Mouse (Mus musculus): Measurements from ENCODE around the gene Gusb.
"Not testable (repeated sequence)": the region's sequence is repeated elsewhere in the genome, so short reads cannot be mapped to it uniquely, and the experiment has no call there.

Gene Gusb

DNA sequence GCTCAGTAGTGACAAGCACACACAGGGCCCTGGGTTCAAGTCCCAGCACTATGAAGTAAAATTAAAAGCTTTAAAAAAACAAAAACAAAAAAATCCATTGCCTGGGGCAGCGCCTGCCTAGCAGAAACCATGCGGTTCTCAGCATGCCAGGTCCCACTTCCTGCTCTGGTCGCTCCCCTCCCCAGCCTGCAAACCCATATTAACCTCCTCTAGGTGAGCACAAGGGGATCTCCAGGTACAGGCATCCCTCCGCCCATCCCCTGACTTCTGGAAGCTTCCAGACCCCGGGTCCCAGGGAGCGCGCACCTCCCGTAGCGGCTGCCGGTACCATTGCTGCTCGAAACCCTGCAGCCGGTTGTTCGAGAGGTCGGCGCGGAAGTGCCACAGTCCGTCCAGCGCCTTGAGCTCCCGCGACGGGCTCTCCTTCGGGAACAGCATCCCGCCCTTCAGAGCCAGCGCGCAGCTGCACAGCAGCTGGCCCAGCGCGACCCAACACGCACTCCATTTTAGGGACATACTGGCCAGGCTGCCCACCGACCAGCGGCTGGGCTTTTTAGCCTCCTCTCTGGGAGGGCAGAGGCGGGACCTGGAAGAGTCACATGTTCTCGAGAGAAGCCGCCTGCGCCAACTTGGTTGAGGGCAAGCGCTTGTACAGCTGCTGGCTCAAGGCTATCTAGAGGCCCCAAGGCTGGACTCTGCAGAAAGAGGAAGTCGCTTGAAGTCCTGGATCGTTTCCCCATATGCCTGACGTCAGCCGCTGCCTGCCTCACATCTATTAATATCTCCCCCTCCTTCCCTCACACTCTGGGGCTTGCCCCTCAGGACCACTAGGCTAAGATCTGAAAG lies at the start of gene Gusb:
Gene Gusb (minus strand): TSS at position 749 of the 846 bp plus-strand sequence.
- in situ Hi-C loops (cut with MboI, MseI) = no loop called here

DNA sequence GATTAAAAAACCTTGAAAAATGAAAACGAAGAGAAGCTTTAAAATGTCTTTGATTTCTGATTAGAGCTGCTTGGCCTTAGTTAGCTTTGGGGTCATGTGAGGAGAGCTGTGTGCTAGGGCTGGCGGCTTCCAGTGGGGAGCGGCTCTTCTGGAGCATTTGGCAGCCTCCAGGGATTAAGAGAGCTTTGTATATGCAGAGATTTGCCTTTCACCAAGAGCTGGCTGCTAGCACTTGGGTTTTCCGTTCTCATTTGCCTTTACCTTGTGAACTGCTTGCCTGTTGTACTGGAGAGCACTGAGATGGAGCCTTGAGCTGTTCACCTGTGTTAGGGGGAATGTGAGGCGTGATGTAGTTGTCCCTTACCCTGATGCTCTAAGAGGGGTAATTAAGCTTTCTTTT lies 49.7 kb upstream of the Gusb start:
- in situ Hi-C loops (cut with MboI, MseI) = no loop called here

DNA sequence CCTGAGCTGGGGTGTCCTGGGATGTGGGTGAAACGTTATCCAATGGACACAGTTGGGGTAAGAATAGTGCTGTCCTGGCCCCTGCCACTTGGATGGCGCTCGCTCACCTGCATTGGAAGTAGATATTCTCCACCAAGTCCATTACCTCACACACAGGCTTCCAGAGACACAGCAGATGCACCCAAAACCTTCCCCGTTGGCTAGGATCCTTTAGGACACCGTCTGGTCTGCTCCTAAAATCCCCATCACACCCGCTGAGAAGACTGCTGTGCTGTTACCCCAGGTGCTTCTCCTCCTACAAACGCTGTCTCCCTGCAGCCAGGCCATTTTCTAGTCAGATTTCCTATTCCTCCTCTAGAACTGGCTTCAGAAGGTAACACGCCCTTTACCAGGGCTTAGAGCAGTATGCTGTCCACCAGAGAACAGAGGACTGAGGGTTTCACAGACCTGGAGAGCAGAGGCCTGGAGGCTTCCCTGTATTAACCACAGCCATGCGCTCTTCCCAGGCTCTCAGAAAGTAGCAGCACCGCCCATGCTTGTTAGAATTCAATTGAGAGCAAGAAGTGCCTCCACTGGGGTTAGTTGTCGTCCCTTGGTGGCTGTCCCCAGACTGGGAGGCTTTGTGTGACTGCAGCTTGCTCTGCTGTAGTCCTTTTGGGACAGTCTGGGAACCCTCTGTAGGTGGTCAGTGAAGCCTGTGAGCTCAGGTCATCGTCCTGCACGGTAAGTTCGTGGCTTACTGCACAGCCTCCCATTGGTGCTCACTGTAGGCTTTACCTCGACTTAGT lies 48.4 kb upstream of the Gusb start:
- in situ Hi-C loops (cut with MboI, MseI) = no loop called here

DNA sequence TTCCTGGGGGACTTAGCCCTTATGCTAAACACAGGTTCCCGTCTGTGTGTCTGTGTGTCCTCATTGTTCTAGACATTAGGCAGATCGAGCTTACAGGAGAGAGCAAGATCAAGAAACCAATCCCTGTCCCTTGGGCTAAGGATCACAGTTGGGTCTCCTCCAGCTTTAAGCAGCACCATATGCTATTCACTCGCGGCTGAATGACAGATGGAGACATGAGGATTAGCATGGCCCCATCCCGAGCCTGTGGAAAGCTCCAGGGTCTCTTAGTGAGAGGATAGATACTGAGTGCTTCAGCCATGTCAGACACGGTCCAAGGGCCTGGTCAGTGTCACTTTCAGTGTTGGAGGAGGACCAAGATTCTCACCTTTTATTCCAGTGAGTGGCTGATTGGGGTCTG lies 47.6 kb upstream of the Gusb start:
- in situ Hi-C loops (cut with MboI, MseI) = no loop called here

DNA sequence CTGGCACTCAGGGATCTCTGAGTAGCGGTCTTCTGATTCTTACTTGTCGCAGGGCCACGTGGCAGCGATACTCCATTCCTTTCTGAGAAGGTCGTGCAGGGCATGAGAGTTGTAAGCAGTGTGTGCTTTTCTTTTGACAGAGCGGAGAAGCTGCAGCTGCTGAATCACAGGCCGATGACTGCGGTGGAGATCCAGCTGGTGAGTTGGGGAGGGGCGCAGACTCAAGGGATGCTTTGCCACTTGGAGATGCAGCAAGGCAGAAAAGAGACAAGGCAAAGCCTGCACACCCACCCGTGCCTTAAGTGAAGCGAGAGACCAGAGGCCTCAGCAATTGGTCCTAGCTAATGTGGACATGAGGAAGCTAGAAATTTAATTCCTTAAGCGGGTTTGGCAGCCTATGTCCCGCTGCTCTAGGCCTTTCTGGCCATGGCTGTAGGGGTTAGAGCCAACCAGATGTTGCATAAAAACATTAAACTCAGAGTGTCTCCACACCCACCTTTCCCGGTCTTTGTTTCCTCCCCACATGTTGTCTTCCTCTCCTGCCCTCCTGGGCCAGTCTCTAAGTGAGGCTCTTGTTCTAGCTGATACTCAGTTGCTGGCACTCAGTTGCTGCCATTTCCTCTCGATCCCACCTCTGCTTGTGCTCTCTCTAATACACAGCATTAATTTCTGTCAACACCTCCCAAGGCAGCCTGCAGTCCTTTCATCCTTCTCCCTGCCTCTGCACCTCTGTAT lies 46.1 kb upstream of the Gusb start:
- in situ Hi-C loops (cut with MboI, MseI) = no loop called here

DNA sequence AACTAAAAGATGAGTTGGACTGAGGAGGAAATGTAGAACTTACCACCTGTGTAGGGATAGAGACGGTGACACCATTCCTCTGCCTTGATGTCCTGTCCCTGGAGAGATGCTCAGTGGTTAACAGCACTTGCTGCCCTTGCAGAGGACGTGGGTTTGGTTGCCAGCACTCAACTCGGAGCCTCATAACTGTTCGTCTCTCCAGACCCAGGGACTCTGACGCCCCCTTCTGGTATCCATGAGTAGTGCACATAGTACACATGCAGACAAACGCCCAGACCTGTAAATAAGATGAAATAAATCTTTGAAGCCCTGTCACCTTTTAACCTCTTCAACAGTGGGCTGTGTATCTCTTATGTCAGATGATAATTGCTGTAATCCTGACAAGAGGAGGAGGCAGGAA lies 44.2 kb upstream of the Gusb start:
- in situ Hi-C loops (cut with MboI, MseI) = no loop called here

DNA sequence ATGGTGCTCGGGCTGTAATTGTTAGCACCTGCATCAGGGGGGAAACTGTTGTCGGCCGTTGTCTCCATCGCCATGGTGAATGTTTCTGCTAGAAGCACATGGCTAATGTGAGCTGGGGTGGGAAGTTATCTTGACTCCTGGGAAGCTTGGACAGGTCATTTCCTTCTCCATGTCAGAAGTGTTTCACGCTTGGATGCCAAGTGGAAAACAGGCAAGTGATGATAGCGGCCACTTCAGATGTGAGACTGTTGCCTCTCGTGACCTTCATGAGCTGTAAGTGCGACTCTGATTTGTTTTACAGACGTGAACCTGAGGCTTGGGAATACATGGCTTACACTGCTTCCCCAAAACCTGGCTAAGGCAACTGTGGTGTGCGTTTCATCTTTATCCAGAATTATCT lies 43.7 kb upstream of the Gusb start:
- in situ Hi-C loops (cut with MboI, MseI) = no loop called here

DNA sequence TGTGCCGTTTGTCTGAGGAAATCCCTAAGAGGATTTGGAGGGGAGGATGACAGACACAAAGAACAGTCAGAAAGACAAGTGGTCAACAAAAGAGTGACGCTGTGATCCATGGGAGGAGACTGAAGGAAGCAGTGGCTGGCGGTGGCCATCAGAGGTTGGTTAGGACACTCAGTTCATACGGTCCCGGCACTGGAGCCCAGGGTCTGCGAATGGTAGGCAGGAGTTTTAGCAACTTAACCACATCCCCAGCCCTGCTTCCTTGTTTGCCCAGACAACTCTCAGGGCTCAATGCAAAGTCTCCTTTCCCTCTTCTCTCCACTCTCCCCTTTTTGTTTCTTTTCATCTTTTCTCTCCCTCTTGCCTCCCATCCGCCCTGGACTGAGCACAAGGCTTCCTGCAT lies 43.3 kb upstream of the Gusb start:
- in situ Hi-C loops (cut with MboI, MseI) = no loop called here

DNA sequence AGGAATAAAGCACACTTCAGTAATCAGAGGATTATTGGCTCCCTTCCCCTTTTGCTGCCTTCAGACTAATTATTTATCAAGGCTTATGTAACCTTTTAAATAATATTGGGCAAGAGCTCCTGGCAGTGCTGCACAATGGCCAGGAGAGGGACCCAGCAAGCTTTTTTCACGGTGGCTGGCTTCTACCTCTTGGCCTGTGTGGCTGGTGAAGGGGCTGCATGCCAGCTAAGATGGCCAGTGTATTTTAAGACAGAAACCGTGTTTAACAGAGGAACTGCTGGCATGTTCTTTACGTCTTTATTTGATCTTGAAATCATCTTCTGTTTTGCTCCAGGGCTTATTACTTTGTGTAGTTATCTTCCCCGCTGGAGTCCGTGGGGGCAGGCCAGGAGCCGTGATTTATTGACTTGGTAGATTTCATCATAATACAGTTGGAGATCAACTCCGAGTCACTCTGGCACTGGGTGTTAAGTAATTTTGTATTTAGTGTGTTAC lies 41.4 kb upstream of the Gusb start:
- in situ Hi-C loops (cut with MboI, MseI) = no loop called here

DNA sequence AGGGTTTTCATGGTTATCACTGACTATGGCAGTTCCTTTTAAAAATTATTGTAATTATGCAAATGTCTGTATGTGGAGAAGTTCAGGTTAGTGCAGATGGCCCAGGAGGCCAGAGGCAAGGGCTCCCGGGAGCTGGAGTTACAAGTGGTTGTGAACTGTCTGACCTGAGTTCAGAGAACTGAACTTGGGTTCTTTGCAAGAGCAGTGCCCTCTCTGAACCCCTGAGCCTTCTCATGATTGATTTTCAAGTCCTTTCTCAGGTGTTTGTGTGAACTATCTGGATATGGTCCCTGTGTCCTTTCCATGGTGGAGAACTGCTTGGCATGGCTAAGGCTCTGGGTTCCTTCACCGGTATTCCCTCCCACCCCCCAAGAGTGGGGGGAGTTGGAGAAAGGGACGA lies 40.9 kb upstream of the Gusb start:
- in situ Hi-C loops (cut with MboI, MseI) = no loop called here

DNA sequence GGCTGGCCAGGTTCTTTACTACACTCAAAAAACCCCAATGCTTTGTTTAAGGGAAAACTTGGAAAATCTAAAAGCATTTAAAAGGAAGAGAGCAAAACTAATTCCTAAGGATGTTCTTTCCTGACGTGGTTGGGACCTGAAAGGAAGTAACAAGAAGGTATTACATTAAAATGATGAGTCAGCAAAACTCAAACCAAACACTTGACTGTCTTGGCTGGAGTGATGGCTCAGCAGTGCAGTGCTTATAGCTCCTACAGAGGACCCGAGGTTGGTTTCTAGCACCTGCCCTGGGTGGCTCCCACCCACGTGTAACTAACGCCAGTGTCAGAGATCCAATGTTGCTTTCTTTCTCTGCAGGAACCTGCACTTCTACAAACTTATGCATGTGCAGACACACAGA lies 38.4 kb upstream of the Gusb start:
- in situ Hi-C loops (cut with MboI, MseI) = no loop called here

DNA sequence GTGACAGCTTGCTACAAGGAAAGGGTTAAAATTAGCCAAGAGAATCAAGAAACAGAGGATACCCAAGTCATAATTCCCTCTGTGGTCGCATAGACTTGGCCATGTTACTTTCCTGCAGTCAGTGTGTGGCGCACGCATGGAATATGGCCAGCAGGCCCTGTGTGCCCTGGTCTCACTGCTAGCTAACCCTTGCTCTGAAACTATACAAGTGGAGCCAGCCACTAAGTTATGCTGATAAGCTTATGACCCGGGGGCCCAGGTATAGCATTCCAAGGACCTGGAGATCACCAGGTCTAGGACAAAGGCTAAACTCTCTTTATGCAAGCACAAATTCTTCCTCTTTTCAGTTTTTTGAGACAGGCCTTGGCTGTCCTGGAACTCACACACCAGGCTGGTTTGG lies 37.9 kb upstream of the Gusb start:
- in situ Hi-C loops (cut with MboI, MseI) = no loop called here

DNA sequence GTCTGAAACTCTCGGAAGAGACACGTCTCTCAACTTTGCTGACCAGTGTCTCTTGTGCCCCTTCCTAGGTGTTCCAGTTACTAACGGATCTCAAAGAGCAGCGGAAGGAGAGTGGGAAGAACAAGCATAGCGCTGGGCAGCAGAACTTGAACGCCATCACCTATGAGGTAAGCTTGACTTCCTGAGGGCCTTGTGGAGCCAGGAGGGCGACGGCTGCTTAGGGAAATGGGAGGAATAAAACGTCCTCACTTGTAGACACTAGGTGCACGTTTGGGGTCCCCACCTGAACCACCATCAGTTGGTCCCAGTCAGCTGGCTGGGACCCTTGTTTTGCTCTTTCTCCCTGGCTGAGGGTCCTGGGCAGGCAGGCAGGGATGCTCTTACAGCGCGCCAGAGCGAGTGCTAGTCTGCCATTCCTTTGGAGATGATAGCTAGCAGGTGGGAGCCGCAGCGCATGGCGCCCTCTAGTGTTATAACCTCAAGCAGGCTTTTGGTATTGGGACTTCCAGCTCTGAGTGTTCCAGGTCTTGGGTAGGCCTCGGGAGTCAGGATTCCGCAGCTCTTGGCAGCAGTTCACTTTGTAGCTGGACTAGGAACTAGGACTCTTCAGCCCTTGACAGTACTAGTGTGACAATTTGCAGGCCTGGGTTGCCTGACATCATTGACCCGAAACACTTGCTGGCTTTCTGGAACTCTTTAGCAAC lies 35.1 kb upstream of the Gusb start:
- in situ Hi-C loops (cut with MboI, MseI) = no loop called here

DNA sequence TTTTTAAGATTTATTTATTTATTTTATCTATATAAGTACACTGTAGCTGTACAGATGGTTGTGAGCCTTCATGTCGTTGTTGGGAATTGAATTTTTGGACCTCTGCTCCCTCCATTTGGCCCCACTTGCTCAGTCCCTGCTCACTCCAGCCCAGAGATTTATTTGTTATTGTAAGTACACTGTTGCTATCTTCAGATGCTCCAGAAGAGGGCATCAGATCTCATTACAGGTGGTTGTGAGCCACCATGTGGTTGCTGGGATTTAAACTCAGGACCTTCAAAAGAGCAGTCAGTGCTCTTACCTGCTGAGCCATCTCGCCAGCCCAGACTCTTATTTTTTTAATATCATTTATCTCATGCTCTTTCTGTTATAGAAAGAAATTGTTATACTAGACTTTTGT lies 33.5 kb upstream of the Gusb start:
- in situ Hi-C loops (cut with MboI, MseI) = not testable (repeated sequence)

DNA sequence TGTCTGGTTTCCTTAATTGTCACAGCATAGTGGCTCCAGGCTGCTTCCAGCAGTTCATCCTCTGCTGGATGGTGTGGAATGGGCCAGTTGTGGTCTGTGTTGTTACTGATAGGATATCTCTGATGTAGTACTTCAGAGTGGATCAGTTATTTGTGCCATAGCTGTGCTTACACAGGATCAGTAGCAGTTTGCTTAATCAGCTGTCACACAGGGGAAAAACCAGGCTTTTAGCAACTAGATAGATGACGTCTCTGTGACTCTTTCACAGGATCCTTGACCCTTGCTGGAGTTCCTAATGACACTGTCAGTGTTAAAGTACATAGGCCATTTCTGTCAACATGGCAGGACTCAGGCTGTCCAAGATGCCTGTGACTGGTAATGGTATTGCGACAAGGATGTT lies 31.0 kb upstream of the Gusb start:
- in situ Hi-C loops (cut with MboI, MseI) = no loop called here

DNA sequence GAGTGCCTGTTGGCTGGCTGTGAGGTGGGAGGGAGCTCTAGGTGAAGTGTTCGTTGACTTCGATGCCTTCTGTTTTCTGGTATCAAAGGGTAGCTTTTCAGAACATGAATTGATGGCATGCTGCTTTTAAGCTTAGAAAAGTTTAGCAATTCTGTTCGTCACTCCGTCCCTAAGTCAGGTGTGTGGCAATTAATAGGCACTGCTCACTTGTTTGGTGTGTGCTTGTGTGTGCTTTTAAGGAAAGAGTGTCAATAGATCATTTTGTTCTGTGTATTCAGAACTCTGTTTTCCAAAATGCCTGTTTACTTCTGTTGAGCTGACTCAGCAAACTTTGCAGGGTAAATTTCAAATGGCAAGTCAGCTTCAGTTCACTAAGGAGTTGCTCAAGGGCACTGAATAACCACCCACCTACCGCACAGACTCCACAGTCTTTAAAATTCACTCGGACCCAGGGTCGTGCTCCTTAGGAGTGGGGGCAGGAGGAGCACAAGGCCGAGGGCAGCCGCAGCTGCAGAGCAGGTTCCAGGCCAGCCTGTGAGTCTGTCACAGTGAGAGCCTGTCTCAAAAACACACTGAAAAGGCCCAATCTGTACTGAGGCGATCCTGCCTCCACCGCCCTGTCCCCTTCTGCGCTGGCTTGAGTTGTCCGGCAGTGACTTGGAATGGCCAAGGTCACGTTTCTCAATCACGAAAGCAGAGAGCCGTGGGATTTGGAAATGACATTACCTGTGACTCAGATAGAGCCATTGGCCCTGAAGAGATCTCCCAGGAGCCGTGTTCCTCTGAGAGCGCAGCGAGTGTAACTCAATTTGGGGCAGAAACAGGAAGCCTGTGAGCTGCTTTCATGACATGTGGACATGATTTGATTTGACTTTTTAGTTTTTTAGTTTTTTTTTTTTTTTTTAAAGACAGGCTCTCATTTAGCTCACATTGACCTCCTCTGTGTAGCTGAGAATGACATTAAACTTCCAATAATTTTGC lies 28.9 kb upstream of the Gusb start:
- in situ Hi-C loops (cut with MboI, MseI) = no loop called here

DNA sequence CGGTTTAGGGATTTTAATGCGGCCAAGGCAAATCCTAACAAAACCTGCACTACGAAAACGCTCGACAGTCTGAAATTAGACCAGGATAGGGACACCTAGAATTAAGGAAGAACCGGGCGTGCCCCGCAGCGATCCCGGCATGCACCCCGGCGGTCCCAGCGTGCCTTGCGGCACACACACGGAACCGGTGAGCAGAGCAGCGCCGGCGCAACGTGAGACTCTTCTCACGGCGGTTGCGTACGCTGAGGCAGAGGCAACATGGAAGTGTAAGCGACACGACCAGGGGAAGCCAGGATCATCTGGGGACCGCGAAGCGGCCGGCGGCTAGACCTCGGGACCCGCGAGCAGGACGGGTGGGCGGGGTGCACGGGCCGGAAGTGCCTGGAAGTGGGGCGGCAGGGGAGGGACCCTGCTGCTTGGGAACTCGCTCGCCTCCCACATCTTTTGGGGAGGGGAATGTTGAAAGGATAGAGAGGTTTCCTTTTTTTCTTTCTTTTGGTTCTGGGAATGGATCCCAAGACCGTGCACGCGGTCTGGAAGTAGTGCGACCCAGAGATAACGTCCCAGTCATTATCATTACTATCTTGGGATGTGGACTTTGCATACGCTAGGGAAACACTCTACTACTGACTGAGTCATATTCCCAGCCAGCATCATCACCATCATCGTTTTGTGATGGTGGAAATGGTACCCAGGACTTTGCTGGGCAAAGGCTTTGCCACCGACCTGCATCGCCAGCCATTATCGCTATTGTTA lies 26.5 kb upstream of the Gusb start, which contains the start of the genes Asl and Crcp:
Gene Asl (minus strand): TSS at position 106 of the 756 bp plus-strand sequence.
Gene Crcp (plus strand): TSS at position 149 of the 756 bp plus-strand sequence.
- in situ Hi-C loops (cut with MboI, MseI) = loop anchor here (10.0 kb wide), 1 partner anchor 445 kb away; the partner anchor contains the start of gene Mmp17

DNA sequence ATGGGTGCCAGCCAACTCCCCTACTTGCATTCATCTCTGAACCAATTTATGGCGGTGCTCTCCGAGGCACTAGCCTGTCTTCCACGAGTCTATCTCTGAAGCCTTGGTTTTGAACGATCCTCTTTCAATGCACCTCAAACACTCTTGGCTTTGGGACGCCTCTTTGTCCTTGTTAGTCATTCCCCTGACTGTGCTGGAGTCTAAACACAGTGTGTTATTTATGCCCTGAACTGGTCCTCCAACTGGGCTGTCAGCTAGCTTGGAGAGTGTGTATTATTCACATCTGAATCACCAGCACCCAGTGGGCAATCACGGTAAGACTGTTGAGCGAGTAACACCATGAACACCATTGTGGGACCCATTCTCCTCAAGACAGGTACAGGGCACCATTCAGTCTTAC lies 24.8 kb upstream of the Gusb start:
- in situ Hi-C loops (cut with MboI, MseI) = loop anchor here (10.0 kb wide), 1 partner anchor 443 kb away; the partner anchor contains the start of gene Mmp17

DNA sequence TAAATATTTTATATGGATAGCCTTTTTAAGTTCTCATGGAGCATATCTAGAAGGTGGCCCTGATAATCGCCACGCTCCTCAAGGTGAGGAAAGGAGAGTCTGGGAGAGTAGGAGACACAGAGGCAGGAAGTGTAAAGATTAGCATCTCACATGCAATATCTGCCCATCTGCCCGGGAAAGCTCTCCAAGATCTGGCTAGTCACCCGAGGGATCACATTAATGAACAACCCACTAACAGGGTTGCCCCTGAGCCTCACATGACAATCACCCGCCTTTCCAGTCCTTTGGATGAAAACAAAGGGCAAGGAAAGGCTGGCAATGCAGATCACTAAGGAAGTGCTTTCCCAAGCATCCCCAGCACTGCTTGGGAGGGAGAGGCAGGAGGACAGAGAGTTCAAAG lies 24.3 kb upstream of the Gusb start:
- in situ Hi-C loops (cut with MboI, MseI) = loop anchor here (10.0 kb wide), 1 partner anchor 442 kb away; the partner anchor contains the start of gene Mmp17

Measured in T-helper 2 cell (primary cell).